Mouse (Mus musculus): Measurements from ENCODE around the gene Smagp. TPM values are rescaled to one million over a fixed set of nuclear protein-coding genes. Genes with fewer than 3 reads are reported as not detected.

Smagp gene
- total and polyA plus RNA-seq, 2 experiments from 2014 or later = 2.5 to 2.6 TPM

- ATAC-seq (ENCODE audit: low FRiP score) (no peak), DNase-seq (ENCODE audit: low spot score) (no peak)
- no peak overlapping the region for H3K4me2 ChIP-seq (ENCODE audit: low read depth, low read length, poor library complexity, severe bottlenecking)
- H3K36me3 ChIP-seq (ENCODE audit: insufficient read depth, low read length) = peaks cover 39% of the 10 kb centered on the region
- no peaks in the 10 kb centered on the region for H3K9me3 ChIP-seq (ENCODE audit: low read length)
- H3K4me1 ChIP-seq (ENCODE audit: insufficient read depth, low read length) = no peaks in the 10 kb centered on the region
- no peak for TF ChIP-seq CTCF (IDR thresholded peaks at IDR 0.05)
- H3K27me3 ChIP-seq (ENCODE audit: insufficient read depth, low read length) = no peaks in the 10 kb centered on the region
- no peak overlapping the region for H3K4me3 ChIP-seq (ENCODE audit: low read depth, low read length)
- 84% methylated on average over 8 of the region's 8 CpGs for WGBS
- H3K27ac ChIP-seq (ENCODE audit: low read depth, low read length) = no peak overlapping the region
- no peak overlapping the region for H3K9ac ChIP-seq (replicated peaks; ENCODE audit: low read length, poor library complexity, severe bottlenecking)
Observed at GRCm38 (mm10) chr15:100590436-100590835, 46.3 kb downstream of the Smagp start.

GRCm38 (mm10) chr15:100588297-100588696, 48.4 kb downstream of the Smagp start:
- Histone ChIP-seq H3K4me2 (ENCODE audit: low read depth, low read length, poor library complexity, severe bottlenecking) (no peak overlapping the region), H3K27me3 (ENCODE audit: insufficient read depth, low read length) (no peaks in the 10 kb centered on the region), H3K9ac (replicated peaks; ENCODE audit: low read length, poor library complexity, severe bottlenecking) (no peak overlapping the region), H3K9me3 (ENCODE audit: low read length) (no peaks in the 10 kb centered on the region), H3K4me3 (ENCODE audit: low read depth, low read length) (no peak overlapping the region), H3K36me3 (ENCODE audit: insufficient read depth, low read length) (peaks cover 46% of the 10 kb centered on the region), H3K27ac (ENCODE audit: low read depth, low read length) (no peak overlapping the region), H3K4me1 (ENCODE audit: insufficient read depth, low read length) (no peaks in the 10 kb centered on the region)
- TF ChIP-seq CTCF (IDR thresholded peaks at IDR 0.05) = no peak
- DNase-seq (ENCODE audit: low spot score) = no peak
- no peak for ATAC-seq (ENCODE audit: low FRiP score)
- 86% methylated on average over 6 of the region's 6 CpGs for WGBS

GRCm38 (mm10) chr15:100587166-100587565, 49.6 kb downstream of the Smagp start:
- Histone ChIP-seq H3K9me3 (ENCODE audit: low read length) (no peaks in the 10 kb centered on the region), H3K9ac (replicated peaks; ENCODE audit: low read length, poor library complexity, severe bottlenecking) (no peak overlapping the region), H3K4me3 (ENCODE audit: low read depth, low read length) (no peak overlapping the region), H3K27ac (ENCODE audit: low read depth, low read length) (no peak overlapping the region), H3K4me1 (ENCODE audit: insufficient read depth, low read length) (no peaks in the 10 kb centered on the region), H3K36me3 (ENCODE audit: insufficient read depth, low read length) (peaks cover 56% of the 10 kb centered on the region), H3K27me3 (ENCODE audit: insufficient read depth, low read length) (no peaks in the 10 kb centered on the region), H3K4me2 (ENCODE audit: low read depth, low read length, poor library complexity, severe bottlenecking) (no peak overlapping the region)
- 78% methylated on average over 4 of the region's 4 CpGs for WGBS
- DNase-seq (ENCODE audit: low spot score) (no peak), ATAC-seq (ENCODE audit: low FRiP score) (no peak)
- no peak for TF ChIP-seq CTCF (IDR thresholded peaks at IDR 0.05)

GRCm38 (mm10) chr15:100585931-100586330, 50.8 kb downstream of the Smagp start:
- 95% methylated on average over 16 of the region's 16 CpGs for WGBS
- Histone ChIP-seq H3K4me1 (ENCODE audit: insufficient read depth, low read length) (no peaks in the 10 kb centered on the region), H3K27ac (ENCODE audit: low read depth, low read length) (no peak overlapping the region), H3K4me2 (ENCODE audit: low read depth, low read length, poor library complexity, severe bottlenecking) (no peak overlapping the region), H3K9ac (replicated peaks; ENCODE audit: low read length, poor library complexity, severe bottlenecking) (no peak overlapping the region), H3K4me3 (ENCODE audit: low read depth, low read length) (no peak overlapping the region), H3K27me3 (ENCODE audit: insufficient read depth, low read length) (no peaks in the 10 kb centered on the region), H3K9me3 (ENCODE audit: low read length) (no peaks in the 10 kb centered on the region), H3K36me3 (ENCODE audit: insufficient read depth, low read length) (peaks cover 55% of the 10 kb centered on the region)
- no peak for TF ChIP-seq CTCF (IDR thresholded peaks at IDR 0.05)
- DNase-seq (ENCODE audit: low spot score) = no peak
- no peak for ATAC-seq (ENCODE audit: low FRiP score)

GRCm38 (mm10) chr15:100580108-100580507, 56.6 kb downstream of the Smagp start:
- Histone ChIP-seq H3K9ac (replicated peaks; ENCODE audit: low read length, poor library complexity, severe bottlenecking) (no peak overlapping the region), H3K27ac (ENCODE audit: low read depth, low read length) (no peak overlapping the region), H3K27me3 (ENCODE audit: insufficient read depth, low read length) (no peaks in the 10 kb centered on the region), H3K4me3 (ENCODE audit: low read depth, low read length) (no peak overlapping the region), H3K36me3 (ENCODE audit: insufficient read depth, low read length) (peaks cover 55% of the 10 kb centered on the region), H3K4me2 (ENCODE audit: low read depth, low read length, poor library complexity, severe bottlenecking) (no peak overlapping the region), H3K4me1 (ENCODE audit: insufficient read depth, low read length) (no peaks in the 10 kb centered on the region), H3K9me3 (ENCODE audit: low read length) (no peaks in the 10 kb centered on the region)
- DNase-seq (ENCODE audit: low spot score) (no peak), ATAC-seq (ENCODE audit: low FRiP score) (no peak)
- TF ChIP-seq CTCF (IDR thresholded peaks at IDR 0.05) = no peak
- WGBS = 90% methylated on average over 10 of the region's 10 CpGs

- no peak overlapping the region for H3K4me3 ChIP-seq (ENCODE audit: low read depth, low read length)
- no peaks in the 10 kb centered on the region for H3K27me3 ChIP-seq (ENCODE audit: insufficient read depth, low read length)
- H3K4me1 ChIP-seq (ENCODE audit: insufficient read depth, low read length) = no peaks in the 10 kb centered on the region
- H3K27ac ChIP-seq (ENCODE audit: low read depth, low read length) = no peak overlapping the region
- no peaks in the 10 kb centered on the region for H3K9me3 ChIP-seq (ENCODE audit: low read length)
- H3K36me3 ChIP-seq (ENCODE audit: insufficient read depth, low read length) = peaks cover 49% of the 10 kb centered on the region
- ATAC-seq (ENCODE audit: low FRiP score) (no peak), DNase-seq (ENCODE audit: low spot score) (no peak)
- H3K4me2 ChIP-seq (ENCODE audit: low read depth, low read length, poor library complexity, severe bottlenecking) = no peak overlapping the region
- TF ChIP-seq CTCF (IDR thresholded peaks at IDR 0.05) = no peak
- no peak overlapping the region for H3K9ac ChIP-seq (replicated peaks; ENCODE audit: low read length, poor library complexity, severe bottlenecking)
- 89% methylated on average over 16 of the region's 16 CpGs for WGBS
Observed at GRCm38 (mm10) chr15:100577972-100578371, 58.8 kb downstream of the Smagp start.

Measured in midbrain, postnatal 0 days (tissue).